20 mouse cellular contexts compared by ENCODE assay signal in the genomic region with DNA sequence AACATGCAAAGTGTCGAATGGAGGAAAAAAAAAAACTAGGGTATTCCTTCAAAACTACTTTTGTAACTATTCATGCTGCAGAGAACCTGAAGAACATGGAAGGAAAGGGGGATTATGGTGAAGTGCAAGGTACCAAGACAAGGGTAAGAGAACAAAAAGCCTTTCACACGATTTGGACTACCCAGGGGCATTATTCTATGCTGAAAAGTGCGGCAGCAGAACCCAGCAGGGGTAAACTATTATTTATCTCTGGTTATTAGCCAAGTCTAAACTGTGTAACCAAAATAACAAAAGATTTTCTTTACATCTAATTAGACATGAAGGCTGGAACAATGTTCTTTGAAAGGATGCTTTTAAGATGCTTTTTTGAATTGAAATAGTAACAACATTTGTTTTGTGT.
"Had no signal": no experiment of that assay in that cellular context is flagged by ENCODE, and none has a peak within 500 bp of the region (broad histone marks: within the 10 kb centered on the region; RNA-seq: fewer than 3 reads in every experiment).

No protein-coding gene starts in this region.

- H3K4me3 ChIP-seq: limb, embryonic 12.5 days; limb, embryonic 15.5 days; midbrain, embryonic 10.5 days; midbrain, embryonic 15.5 days had no signal

- H3K27ac ChIP-seq: limb, embryonic 12.5 days; limb, embryonic 15.5 days; liver, embryonic 14.5 days; macrophage; midbrain, embryonic 10.5 days; midbrain, embryonic 15.5 days; stomach, postnatal 0 days had no signal

- H3K4me1 ChIP-seq: limb, embryonic 12.5 days; limb, embryonic 15.5 days; midbrain, embryonic 15.5 days had no signal

- H3K9ac ChIP-seq: limb, embryonic 12.5 days; limb, embryonic 15.5 days; liver, embryonic 14.5 days; liver, postnatal 0 days; lung, embryonic 14.5 days; midbrain, embryonic 15.5 days had no signal

- ATAC-seq: intestine, embryonic 16.5 days; liver, postnatal 0 days; lung, postnatal 0 days; midbrain, embryonic 15.5 days had no signal

- H3K36me3 ChIP-seq: limb, embryonic 12.5 days; limb, embryonic 15.5 days; midbrain, embryonic 10.5 days; midbrain, embryonic 15.5 days had no signal

- H3K9me3 ChIP-seq: limb, embryonic 12.5 days; limb, embryonic 15.5 days; midbrain, embryonic 10.5 days; midbrain, embryonic 15.5 days had no signal

- DNase-seq: kidney, adult 18-20 months; kidney, adult 9 months; kidney, postnatal 14 days; kidney, postnatal 4 days; left cerebral cortex, postnatal 4 days; liver, postnatal 0 days; lung, embryonic 14.5 days; thymus, adult 2 months; thymus, postnatal 14 days; thymus, postnatal 4 days had no signal

- H3K4me2 ChIP-seq: limb, embryonic 12.5 days; limb, embryonic 15.5 days; liver, embryonic 11.5 days; lung, embryonic 14.5 days; midbrain, embryonic 15.5 days had no signal

- H3K27me3 ChIP-seq: limb, embryonic 12.5 days; limb, embryonic 15.5 days; midbrain, embryonic 15.5 days had no signal
